Mouse (Mus musculus) v-Abl transformed pro-B cells (cell line): ENCODE results near the gene Tubgcp2.

Experiments
- in situ Hi-C, 2 experiments: fragments of 400-800 bp; cut with MboI; formaldehyde crosslinking; loops; one replicate each; pipeline ENCODE4 v1.15.1; 2025; ENCODE audit not compliant: unreplicated experiment in 2 of 2

Gene Tubgcp2

GRCm38 (mm10) chr7:140048361-140049114 lies 12.1 kb upstream of the Tubgcp2 start, which contains the start of gene Msx3:
Gene Msx3 (minus strand): TSS chr7:140049089.
- in situ Hi-C loops, result no loop called here

- in situ Hi-C loops, result no loop called here
Observed at GRCm38 (mm10) chr7:140047811-140048311, 11.4 kb upstream of the Tubgcp2 start.

- in situ Hi-C loops, result no loop called here
Observed at GRCm38 (mm10) chr7:140045546-140045945, 9.1 kb upstream of the Tubgcp2 start.

- in situ Hi-C loops, result no loop called here
Observed at GRCm38 (mm10) chr7:140042728-140043127, 6.3 kb upstream of the Tubgcp2 start.

- in situ Hi-C loops, result loop anchor here (5.0 kb wide), 1 partner anchor 80 kb away; the partner anchor contains the start of genes Echs1 (in 2 of the 2) and Paox (in 2 of the 2)
Observed at GRCm38 (mm10) chr7:140037171-140037555, 694 bp upstream of the Tubgcp2 start.

- in situ Hi-C loops, result loop anchor here (5.0 kb wide), 1 partner anchor 82 kb away; the partner anchor contains the start of genes Echs1 (in 2 of the 2) and Paox (in 2 of the 2)
Observed at GRCm38 (mm10) chr7:140035456-140035855, 1.0 kb downstream of the Tubgcp2 start.

- in situ Hi-C loops, result no loop called here
Observed at GRCm38 (mm10) chr7:140033386-140033785, 3.1 kb downstream of the Tubgcp2 start.

- in situ Hi-C loops, result no loop called here
Observed at GRCm38 (mm10) chr7:140032366-140032765, 4.1 kb downstream of the Tubgcp2 start.

GRCm38 (mm10) chr7:140031771-140032170 lies 4.7 kb downstream of the Tubgcp2 start:
- in situ Hi-C loops, result no loop called here

GRCm38 (mm10) chr7:140011336-140011735 lies 25.1 kb downstream of the Tubgcp2 start:
- in situ Hi-C loops, result no loop called here

- in situ Hi-C loops, result no loop called here
Observed at GRCm38 (mm10) chr7:140007781-140008180, 28.7 kb downstream of the Tubgcp2 start.

- in situ Hi-C loops, result no loop called here
Observed at GRCm38 (mm10) chr7:140006861-140007611, 29.4 kb downstream of the Tubgcp2 start.

GRCm38 (mm10) chr7:140004666-140005065 lies 31.8 kb downstream of the Tubgcp2 start:
- in situ Hi-C loops, result no loop called here

- in situ Hi-C loops, result no loop called here
Observed at GRCm38 (mm10) chr7:140001086-140001740, 35.3 kb downstream of the Tubgcp2 start.

- in situ Hi-C loops, result no loop called here
Observed at GRCm38 (mm10) chr7:139998691-139999350, 37.6 kb downstream of the Tubgcp2 start.

GRCm38 (mm10) chr7:139994676-139995075 lies 41.8 kb downstream of the Tubgcp2 start:
- in situ Hi-C loops, result no loop called here

- in situ Hi-C loops, result no loop called here
Observed at GRCm38 (mm10) chr7:139994202-139994601, 42.3 kb downstream of the Tubgcp2 start.

GRCm38 (mm10) chr7:139993532-139993931 lies 42.9 kb downstream of the Tubgcp2 start:
- in situ Hi-C loops, result no loop called here

GRCm38 (mm10) chr7:139992406-139992805 lies 44.1 kb downstream of the Tubgcp2 start, which contains the start of gene Adam8:
Gene Adam8 (minus strand): TSS chr7:139992562.
- in situ Hi-C loops, result no loop called here

- in situ Hi-C loops, result no loop called here
Observed at GRCm38 (mm10) chr7:139990864-139991394, 45.5 kb downstream of the Tubgcp2 start.
